In the genomic region with DNA sequence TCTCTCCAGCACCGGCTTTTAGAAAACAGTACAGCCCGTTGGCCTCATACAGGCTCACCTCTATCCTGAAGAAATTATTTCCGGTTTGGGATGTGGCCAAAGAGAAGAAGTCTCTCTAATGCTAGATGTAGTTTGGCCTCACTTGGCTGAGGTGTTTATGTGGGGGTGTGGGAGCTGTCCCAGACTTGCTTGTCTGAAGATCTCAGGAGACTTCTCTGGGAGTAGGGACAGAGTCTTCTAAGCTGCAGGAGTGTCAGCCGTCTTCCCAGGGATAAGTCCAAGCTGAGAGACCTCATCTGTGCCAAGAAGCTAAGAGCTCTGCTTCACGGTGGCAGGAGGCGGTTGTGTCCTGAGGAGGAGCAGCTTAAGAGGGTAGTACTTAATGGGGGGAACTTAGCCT, we compare ENCODE assay signal across 11 mouse cellular contexts. TPM values are rescaled to one million over a fixed set of nuclear protein-coding genes. Genes with fewer than 3 reads are reported as not detected.
DNase-seq lines count a peak whose midpoint lies in the region; ATAC-seq and TF ChIP-seq lines count a peak whose summit lies in the region.
"Had no signal": no experiment of that assay in that cellular context is flagged by ENCODE, and none has a peak within 500 bp of the region (broad histone marks: within the 10 kb centered on the region; RNA-seq: fewer than 3 reads in every experiment).

No protein-coding gene starts in this region.

- WGBS in forebrain, postnatal 0 days: 30% methylated on average over 6 of the region's 6 CpGs
- 43% methylated on average over 6 of the region's 6 CpGs for WGBS in midbrain, embryonic 15.5 days

- no peaks in the 10 kb centered on the region for H3K9me3 ChIP-seq in forebrain, postnatal 0 days (ENCODE audit: low read length)
- no peaks in the 10 kb centered on the region for H3K9me3 ChIP-seq in midbrain, embryonic 15.5 days
- H3K9me3 ChIP-seq: G1E had no signal

- no peak overlapping the region for H3K9ac ChIP-seq in forebrain, postnatal 0 days
- H3K9ac ChIP-seq in midbrain, embryonic 15.5 days: no peak overlapping the region

- TF ChIP-seq POLR2A in brain, embryonic 14.5 days (IDR thresholded peaks at IDR 0.05; ENCODE audit: borderline replicate concordance, extremely low read depth, insufficient read depth, insufficient read length, poor library complexity, severe bottlenecking): no peak

- ATAC-seq in forebrain, postnatal 0 days: no peak
- ATAC-seq in midbrain, embryonic 15.5 days (replicated peaks): no peak

- H3K27ac ChIP-seq in forebrain, postnatal 0 days (ENCODE audit: low read depth, low read length): no peak overlapping the region
- peak overlapping the region; percentile 3; the same call in 1 of the 2 replicates for H3K27ac ChIP-seq in midbrain, embryonic 15.5 days

- no peak for TF ChIP-seq CTCF in brain, embryonic 14.5 days (IDR thresholded peaks at IDR 0.05; ENCODE audit: borderline replicate concordance, extremely low read depth, insufficient read depth, insufficient read length)
- TF ChIP-seq CTCF in forebrain, postnatal 0 days (IDR thresholded peaks at IDR 0.05; ENCODE audit: low read depth): no peak

- DNase-seq in kidney, adult 18-20 months: peak; percentile 27
- DNase-seq in kidney, postnatal 10 days: no peak
- DNase-seq in brain, embryonic 14.5 days (ENCODE audit: low read depth): peak; percentile 44
- DNase-seq in forebrain, postnatal 0 days: no peak
- no peak for DNase-seq in lung, postnatal 25 days (ENCODE audit: low spot score)
- no peak for DNase-seq in ovary, postnatal 36 days (ENCODE audit: low spot score)
- no peak for DNase-seq in gastrocnemius, postnatal 10 days
- DNase-seq: right cerebral cortex, postnatal 25 days had no signal

- 0 out of 2 replicates have a peak overlapping the region, but pooled peaks have one; percentile 13 for H3K4me2 ChIP-seq in forebrain, postnatal 0 days (ENCODE audit: low read depth)
- H3K4me2 ChIP-seq in midbrain, embryonic 15.5 days: no peak overlapping the region
- H3K4me2 ChIP-seq: liver, embryonic 11.5 days had no signal

- H3K4me3 ChIP-seq in forebrain, postnatal 0 days (ENCODE audit: low read depth, low read length): no peak overlapping the region
- H3K4me3 ChIP-seq in midbrain, embryonic 15.5 days: no peak overlapping the region

- H3K27me3 ChIP-seq in forebrain, postnatal 0 days (ENCODE audit: insufficient read depth, low read length): no peaks in the 10 kb centered on the region
- H3K27me3 ChIP-seq in midbrain, embryonic 15.5 days (replicated peaks): no peaks in the 10 kb centered on the region

- no peaks in the 10 kb centered on the region for H3K36me3 ChIP-seq in forebrain, postnatal 0 days (ENCODE audit: insufficient read depth)
- H3K36me3 ChIP-seq in midbrain, embryonic 15.5 days (replicated peaks): no peaks in the 10 kb centered on the region

- peaks cover 30% of the 10 kb centered on the region for H3K4me1 ChIP-seq in forebrain, postnatal 0 days (ENCODE audit: insufficient read depth)
- peaks cover 48% of the 10 kb centered on the region for H3K4me1 ChIP-seq in midbrain, embryonic 15.5 days

RNA-seq across cellular contexts. Expression of a gene that starts 5.8 kb away (rescaled TPM):
- 59.2 and 77.7 TPM in 2 replicates for polyA plus RNA-seq in brain, embryonic 14.5 days (2012; rRNA removed)
- 115 and 116 TPM in 2 replicates for total RNA-seq in forebrain, postnatal 0 days (2014; rRNA removed)
- 46.2 and 61.8 TPM in 2 replicates for polyA plus RNA-seq in forebrain, postnatal 0 days (2015; fragmentation: Nextera tagmentation; extraction: Ambion mirVana)
- polyA plus RNA-seq in midbrain, embryonic 15.5 days (2015; fragmentation: Nextera tagmentation; extraction: Ambion mirVana): 60.7 and 61.2 TPM in 2 replicates
- 100 to 1,000 TPM; 203 to 207 TPM for total RNA-seq in gastrocnemius, postnatal 10 days (2021)

RNA-seq across cellular contexts. Expression of a gene that starts 26.1 kb away (rescaled TPM):
- polyA plus RNA-seq in brain, embryonic 14.5 days (2012; rRNA removed): 7.3 and 7.8 TPM in 2 replicates
- 5.5 and 13.3 TPM in 2 replicates for total RNA-seq in forebrain, postnatal 0 days (2014; rRNA removed)
- polyA plus RNA-seq in forebrain, postnatal 0 days (2015; fragmentation: Nextera tagmentation; extraction: Ambion mirVana): 104 and 105 TPM in 2 replicates
- polyA plus RNA-seq in midbrain, embryonic 15.5 days (2015; fragmentation: Nextera tagmentation; extraction: Ambion mirVana): 84.7 and 92.9 TPM in 2 replicates
- under 1 TPM; 0.80 to 0.97 TPM for total RNA-seq in gastrocnemius, postnatal 10 days (2021)

Comparison
In these comparisons a context has a peak if more than half of its experiments do, and no peak if none do; other contexts are left out.
1. DNase-seq: peak in kidney, adult 18-20 months (single experiment) and brain, embryonic 14.5 days (single experiment); none in kidney, postnatal 10 days (single experiment), forebrain, postnatal 0 days (single experiment), lung, postnatal 25 days (single experiment), ovary, postnatal 36 days (single experiment) and gastrocnemius, postnatal 10 days (single experiment).